22 mouse cellular contexts compared by ENCODE assay signal in genomic region chr3:37157082-37157481, GRCm38 (mm10). TPM values are rescaled to one million over a fixed set of nuclear protein-coding genes. Genes with fewer than 3 reads are reported as not detected.
A peak's percentile ranks its signal among the peaks of the same experiment; 100 is the strongest.
DNase-seq lines count a peak whose midpoint lies in the region; ATAC-seq and TF ChIP-seq lines count a peak whose summit lies in the region.
"Had no signal": no experiment of that assay in that cellular context is flagged by ENCODE, and none has a peak within 500 bp of the region (broad histone marks: within the 10 kb centered on the region; RNA-seq: fewer than 3 reads in every experiment).

No protein-coding gene starts in this region.

- no peak overlapping the region for H3K4me2 ChIP-seq in liver, embryonic 11.5 days
- H3K4me2 ChIP-seq in neural tube, embryonic 15.5 days, result no peak overlapping the region
- H3K4me2 ChIP-seq: embryonic facial prominence, embryonic 12.5 days; forebrain, embryonic 15.5 days; limb, embryonic 15.5 days had no signal

- no peak for TF ChIP-seq POLR2A in cerebellum, adult 2 months (IDR thresholded peaks at IDR 0.05; ENCODE audit: borderline replicate concordance, insufficient read depth, low read length)

- peaks cover 8% of the 10 kb centered on the region for H3K4me1 ChIP-seq in liver, embryonic 11.5 days (replicated peaks; ENCODE audit: control insufficient read depth, insufficient read depth, low read length)
- peaks cover 76% of the 10 kb centered on the region for H3K4me1 ChIP-seq in megakaryocyte, embryonic 14.5 days
- H3K4me1 ChIP-seq in neural tube, embryonic 15.5 days, result no peaks in the 10 kb centered on the region
- no peaks in the 10 kb centered on the region for H3K4me1 ChIP-seq in cerebellum, adult 2 months (ENCODE audit: control insufficient read depth, insufficient read depth, low read length)
- H3K4me1 ChIP-seq: embryonic facial prominence, embryonic 12.5 days; forebrain, embryonic 15.5 days; hindbrain, embryonic 10.5 days; limb, embryonic 15.5 days had no signal

- H3K27ac ChIP-seq in liver, embryonic 11.5 days (ENCODE audit: low read depth, low read length), result peak overlapping the region; percentile 41; the same call in 1 of the 2 replicates
- no peak overlapping the region for H3K27ac ChIP-seq in neural tube, embryonic 15.5 days (replicated peaks)
- H3K27ac ChIP-seq in cerebellum, adult 2 months (ENCODE audit: insufficient read depth, low read length), result no peak overlapping the region
- H3K27ac ChIP-seq: embryonic facial prominence, embryonic 12.5 days; forebrain, embryonic 15.5 days; hindbrain, embryonic 10.5 days; limb, embryonic 15.5 days had no signal

- ATAC-seq in liver, embryonic 11.5 days (replicated peaks; ENCODE audit: low FRiP score), result peak; percentile 73
- ATAC-seq in neural tube, embryonic 15.5 days (ENCODE audit: low FRiP score), result no peak
- ATAC-seq: forebrain, embryonic 15.5 days; midbrain, embryonic 16.5 days had no signal

- 41% methylated on average over 8 of the region's 8 CpGs for WGBS in liver, embryonic 11.5 days
- 77% methylated on average over 8 of the region's 8 CpGs for WGBS in neural tube, embryonic 15.5 days
- 75% methylated on average over 8 of the region's 8 CpGs for WGBS in cerebellum, adult 2 months

- no peaks in the 10 kb centered on the region for H3K36me3 ChIP-seq in liver, embryonic 11.5 days (ENCODE audit: control insufficient read depth, insufficient read depth, low read length)
- H3K36me3 ChIP-seq in megakaryocyte, embryonic 14.5 days (replicated peaks; ENCODE audit: low read length), result no peaks in the 10 kb centered on the region
- H3K36me3 ChIP-seq in neural tube, embryonic 15.5 days, result no peaks in the 10 kb centered on the region
- H3K36me3 ChIP-seq: embryonic facial prominence, embryonic 12.5 days; forebrain, embryonic 15.5 days; hindbrain, embryonic 10.5 days; limb, embryonic 15.5 days had no signal

- H3K9ac ChIP-seq in liver, embryonic 11.5 days (ENCODE audit: low read depth, low read length), result no peak overlapping the region
- H3K9ac ChIP-seq in neural tube, embryonic 15.5 days (replicated peaks), result no peak overlapping the region
- H3K9ac ChIP-seq: embryonic facial prominence, embryonic 12.5 days; forebrain, embryonic 15.5 days; limb, embryonic 15.5 days had no signal

- H3K4me3 ChIP-seq in liver, embryonic 11.5 days (ENCODE audit: low read depth, low read length), result no peak overlapping the region
- peak overlapping the region; percentile 42 for H3K4me3 ChIP-seq in megakaryocyte, embryonic 14.5 days (replicated peaks)
- no peak overlapping the region for H3K4me3 ChIP-seq in neural tube, embryonic 15.5 days (replicated peaks)
- no peak overlapping the region for H3K4me3 ChIP-seq in cerebellum, adult 2 months (replicated peaks; ENCODE audit: insufficient read depth, low read depth, low read length)
- H3K4me3 ChIP-seq: embryonic facial prominence, embryonic 12.5 days; forebrain, embryonic 15.5 days; hindbrain, embryonic 10.5 days; limb, embryonic 15.5 days had no signal

- no peaks in the 10 kb centered on the region for H3K27me3 ChIP-seq in liver, embryonic 11.5 days (replicated peaks; ENCODE audit: control insufficient read depth, insufficient read depth, low read length)
- H3K27me3 ChIP-seq in megakaryocyte, embryonic 14.5 days (replicated peaks), result peaks cover 4% of the 10 kb centered on the region
- no peaks in the 10 kb centered on the region for H3K27me3 ChIP-seq in neural tube, embryonic 15.5 days (replicated peaks)
- H3K27me3 ChIP-seq in cerebellum, adult 2 months (ENCODE audit: control insufficient read depth, insufficient read depth, low read length), result no peaks in the 10 kb centered on the region
- H3K27me3 ChIP-seq: embryonic facial prominence, embryonic 12.5 days; forebrain, embryonic 15.5 days; limb, embryonic 15.5 days had no signal

- H3K9me3 ChIP-seq in liver, embryonic 11.5 days (ENCODE audit: control insufficient read depth, low read length), result no peaks in the 10 kb centered on the region
- H3K9me3 ChIP-seq in megakaryocyte, embryonic 14.5 days, result no peaks in the 10 kb centered on the region
- no peaks in the 10 kb centered on the region for H3K9me3 ChIP-seq in neural tube, embryonic 15.5 days (replicated peaks)
- H3K9me3 ChIP-seq: embryonic facial prominence, embryonic 12.5 days; forebrain, embryonic 15.5 days; hindbrain, embryonic 10.5 days; limb, embryonic 15.5 days had no signal

- TF ChIP-seq CTCF in cerebellum, adult 2 months (IDR thresholded peaks at IDR 0.05; ENCODE audit: borderline replicate concordance, insufficient read depth, low read depth, low read length), result no peak

- DNase-seq in adrenal gland, adult 2 months, result peak; percentile 8
- no peak for DNase-seq in adrenal gland, adult 8-10 months
- peak; percentile 83 for DNase-seq in MEL-GATA-1-ER (ENCODE audit: extremely low read depth, low read depth)
- DNase-seq in liver, embryonic 11.5 days (ENCODE audit: low spot score), result no peak
- DNase-seq in cerebellum, adult 2 months, result no peak
- no peak for DNase-seq in cerebellum, postnatal 10 days
- DNase-seq: cerebellum, adult 11 months; kidney, adult 8-10 months; kidney, postnatal 36 days; lung, postnatal 36 days; thymus, postnatal 36 days had no signal

RNA-seq across cellular contexts. Expression of gene Il2, which starts 31.3 kb away (rescaled TPM):
- not detected for total RNA-seq in adrenal gland, adult 2 months (2021)
- not detected in 2 replicates for polyA plus RNA-seq in adrenal gland, adult 2 months (2012; rRNA removed)
- total RNA-seq in adrenal gland, adult 8-10 months (2022), result not detected
- polyA plus RNA-seq in liver, embryonic 11.5 days (2014; fragmentation: Nextera tagmentation; extraction: Ambion mirVana), result 0.18 and 0.32 TPM in 2 replicates
- polyA plus RNA-seq in megakaryocyte, embryonic 14.5 days (2012; ENCODE audit: insufficient read depth, low replicate concordance), result not detected in 2 replicates
- polyA plus RNA-seq in neural tube, embryonic 15.5 days (2015; fragmentation: Nextera tagmentation; extraction: Ambion mirVana), result 0.23 and 0.68 TPM in 2 replicates
- 0.30 and 0.36 TPM in 2 replicates for polyA plus RNA-seq in cerebellum, adult 2 months (2012; rRNA removed)
- total RNA-seq: gastrocnemius, adult 18-20 months; layer of hippocampus, postnatal 10 days; left cerebral cortex, postnatal 14 days had no signal
- polyA plus RNA-seq: gonadal fat pad, adult 2 months had no signal

Comparison
In these comparisons a context has a peak if more than half of its experiments do, and no peak if none do; other contexts are left out.
1. DNase-seq: peak in adrenal gland, adult 2 months (single experiment) and MEL-GATA-1-ER (single experiment); none in adrenal gland, adult 8-10 months (single experiment), liver, embryonic 11.5 days (single experiment), cerebellum, adult 2 months (0 of 2) and cerebellum, postnatal 10 days (0 of 2).